Mouse (Mus musculus) heart, postnatal 0 days (tissue): ENCODE data around the gene Ptbp1.
A peak's percentile ranks its signal among the peaks of the same experiment; 100 is the strongest.

ENCODE experiments used
- CTCF ChIP-seq: IDR thresholded peaks from 2 replicates; pipeline ENCODE4 v1.5.1; 2016; ENCODE audit warnings: antibody characterized with exemption, control low read depth, low read depth
- EP300 ChIP-seq: IDR thresholded peaks from 2 replicates; pipeline ENCODE4 v1.6.1; 2016; ENCODE audit warnings: antibody characterized with exemption, low read depth

GRCm38 (mm10) chr10:79865801-79866295 is 11.6 kb downstream of the Ptbp1 start:
- TF ChIP-seq EP300: no peak
- peak; percentile 49 for TF ChIP-seq CTCF
